Mouse (Mus musculus): ENCODE measurements around the gene Ifnk.

DNA sequence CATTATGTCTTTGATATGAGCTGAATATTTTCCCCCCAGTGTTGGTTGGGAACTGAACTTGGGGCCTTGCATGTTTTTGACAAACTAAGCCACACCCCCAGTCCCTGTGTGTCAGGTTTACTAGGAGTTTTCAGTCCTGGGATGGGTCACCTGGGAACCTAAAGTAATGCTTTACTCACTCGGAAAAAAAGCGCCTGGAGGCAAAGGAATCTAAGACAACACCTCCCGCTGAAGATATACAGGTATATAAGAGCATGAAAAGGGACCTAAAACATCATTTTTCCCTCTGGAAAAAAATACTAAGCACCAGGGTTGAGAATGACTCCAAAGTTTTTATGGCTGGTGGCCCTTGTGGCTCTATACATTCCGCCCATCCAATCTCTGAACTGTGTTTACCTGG is at the start of gene Ifnk:
- TF ChIP-seq CTCF (IDR thresholded peaks at IDR 0.05; ENCODE audit: borderline replicate concordance, insufficient read depth, low read depth, low read length) (no peak), POLR2A (IDR thresholded peaks at IDR 0.05; ENCODE audit: borderline replicate concordance, insufficient read depth, low read length) (no peak)
